Mouse (Mus musculus) subcutaneous adipose tissue, adult 2 months (tissue): Measurements from ENCODE around the gene Ceacam19. TPM values are rescaled to one million over a fixed set of nuclear protein-coding genes. Genes with fewer than 3 reads are reported as not detected.

Experiments used
- polyA plus RNA-seq: library from polyadenylated mRNA; depleted of rRNA; stranded (reverse); fragments of >200 nt; gene quantifications from 2 replicates; pipeline ENCODE4 v1.2.3, GENCODE M21; 2012; ENCODE audit warnings: low replicate concordance; rRNA removed

The Ceacam19 gene
- polyA plus RNA-seq, result 0.04 and 0.23 TPM in 2 replicates

GRCm38 (mm10) chr7:19887849-19888248 is at the start of gene Ceacam19:
Gene Ceacam19, minus strand, starts transcription at chr7:19887965.

DNA sequence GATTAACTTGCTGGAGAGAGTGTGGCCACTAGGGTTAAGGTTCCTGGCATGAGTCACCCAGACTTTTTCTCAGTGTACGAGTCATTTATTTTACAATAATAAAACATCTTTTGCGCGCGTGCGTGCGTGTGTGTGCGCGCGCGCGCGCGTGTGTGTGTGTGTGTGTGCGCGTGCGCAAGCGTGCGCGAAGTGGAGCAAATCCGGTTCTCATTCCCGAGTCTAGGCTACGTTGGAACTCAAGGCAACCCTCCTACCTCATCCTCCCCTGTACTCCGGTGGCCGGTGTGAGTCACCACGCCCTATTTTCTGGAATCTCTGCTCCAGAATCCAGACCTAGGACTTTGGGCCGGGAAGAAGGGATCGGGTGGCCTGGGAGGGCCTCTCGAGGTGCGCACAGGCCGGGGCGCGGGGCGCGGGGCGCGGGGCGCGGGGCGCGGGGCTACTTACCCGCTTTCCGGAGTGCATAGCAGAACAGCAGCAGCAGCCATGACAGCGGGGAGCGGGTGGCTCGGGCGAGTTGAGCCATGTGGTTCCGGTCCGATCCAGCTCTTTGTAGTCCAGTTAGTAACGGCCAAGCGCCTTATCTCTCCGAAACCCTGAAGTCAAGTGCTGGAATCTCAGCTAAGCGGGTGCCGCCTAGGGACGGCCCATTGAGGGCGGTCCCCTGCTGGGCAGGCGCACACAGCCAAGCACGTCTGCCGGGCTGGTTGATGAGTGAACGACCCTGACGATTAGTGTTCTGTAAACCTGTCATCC is 32.9 kb upstream of the Ceacam19 start, which contains the start of gene Pvr:
TSS of gene Pvr (minus strand) at position 655 of the 756 bp plus-strand sequence.

DNA sequence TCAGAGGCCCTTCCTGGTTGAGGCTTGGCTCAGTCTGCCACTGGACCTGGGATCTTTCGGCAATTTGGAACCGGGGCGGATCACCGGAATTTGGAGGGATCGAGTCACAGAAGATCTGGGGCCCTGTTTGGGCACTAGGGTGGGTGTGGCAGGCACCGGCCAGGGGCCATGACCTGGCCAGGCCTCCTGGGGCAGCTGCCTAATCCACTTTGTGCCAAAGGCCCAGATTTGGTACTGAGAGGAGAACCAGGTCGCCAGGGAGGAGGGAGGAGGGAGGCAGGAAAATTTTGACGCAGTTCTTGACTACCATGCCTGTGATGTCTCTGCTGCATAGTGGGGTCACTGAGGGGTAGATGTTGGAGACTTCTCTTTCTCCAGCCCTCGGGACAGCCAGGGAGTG is 26.6 kb downstream of the Ceacam19 start, which contains the start of gene Ceacam16:
TSS of gene Ceacam16 (minus strand) at position 101 of the 400 bp plus-strand sequence.

GRCm38 (mm10) chr7:19851858-19852570 is 35.8 kb downstream of the Ceacam19 start, which contains the start of gene Gm19345:
Gene Gm19345, plus strand, starts transcription at chr7:19852003.

Other genes with a start within 250 kb of the Ceacam19 start
- gene Clptm1, start 222.9 kb downstream of the Ceacam19 start, polyA plus RNA-seq, result 164 and 172 TPM in 2 replicates
- 7.1 and 7.5 TPM in 2 replicates for gene Apoc2, start 210.0 kb downstream of the Ceacam19 start, polyA plus RNA-seq
- gene Gm44805, start 206.5 kb downstream of the Ceacam19 start, polyA plus RNA-seq, result 0.23 and 0.77 TPM in 2 replicates
- gene Apoc4, start 206.5 kb downstream of the Ceacam19 start, polyA plus RNA-seq, result 1.8 and 3.5 TPM in 2 replicates
- gene Apoc1, start 195.3 kb downstream of the Ceacam19 start, polyA plus RNA-seq, result 41.6 and 87.3 TPM in 2 replicates
- gene Apoe, start 188.8 kb downstream of the Ceacam19 start, polyA plus RNA-seq, result 3,005 and 3,861 TPM in 2 replicates
- gene Tomm40, start 172.5 kb downstream of the Ceacam19 start, polyA plus RNA-seq, result 93.4 and 95.3 TPM in 2 replicates
- 51.4 and 81.3 TPM in 2 replicates for gene Nectin2, start 137.5 kb downstream of the Ceacam19 start, polyA plus RNA-seq
- 158 and 187 TPM in 2 replicates for gene Bcam, start 116.9 kb downstream of the Ceacam19 start, polyA plus RNA-seq
- 0.19 and 14.1 TPM in 2 replicates for gene Cblc, start 91.2 kb downstream of the Ceacam19 start, polyA plus RNA-seq
- gene Bcl3, start 65.2 kb downstream of the Ceacam19 start, polyA plus RNA-seq, result 21.1 and 29.7 TPM in 2 replicates
- 0.13 TPM in 1 of 2 replicates, not detected in the other for gene Gm19345, start 36.0 kb downstream of the Ceacam19 start, polyA plus RNA-seq
- 0.32 and 0.42 TPM in 2 replicates for gene Ceacam16, start 26.7 kb downstream of the Ceacam19 start, polyA plus RNA-seq
- gene Pvr, start 33.2 kb upstream of the Ceacam19 start, polyA plus RNA-seq, result 22.2 and 29.8 TPM in 2 replicates
- 0.07 and 0.10 TPM in 2 replicates for gene Igsf23, start 62.8 kb upstream of the Ceacam19 start, polyA plus RNA-seq
- gene Ceacam20, start 77.4 kb upstream of the Ceacam19 start, polyA plus RNA-seq, result not detected in 2 replicates
- not detected in 2 replicates for gene Nlrp9b, start 103.5 kb upstream of the Ceacam19 start, polyA plus RNA-seq
- gene Vmn1r91, start 211.7 kb upstream of the Ceacam19 start, polyA plus RNA-seq, result not detected in 2 replicates
- not detected in 2 replicates for gene Gm16442, start 234.6 kb upstream of the Ceacam19 start, polyA plus RNA-seq